Mouse (Mus musculus) cerebellum, adult 2 months (tissue): ENCODE measurements at regions not wholly inside any gene's neighbourhood (a gene's known extent, or its start where the extent isn't known, plus 50 kb on each side); places are given as distances from the start of the nearest gene placed in this dataset.

Experiments
- CTCF ChIP-seq: fragments of 200-500 bp; IDR thresholded peaks from 2 replicates; pipeline ENCODE4 v1.5.1; 2011; ENCODE audit warnings: low read depth, mild to moderate bottlenecking, control low read depth, low read length, moderate library complexity, borderline replicate concordance; ENCODE audit not compliant: insufficient read depth
- POLR2A ChIP-seq: fragments of 200-500 bp; IDR thresholded peaks from 2 replicates; pipeline ENCODE4 v1.6.1; 2011; ENCODE audit warnings: low read length, control low read depth, borderline replicate concordance; ENCODE audit not compliant: insufficient read depth

DNA sequence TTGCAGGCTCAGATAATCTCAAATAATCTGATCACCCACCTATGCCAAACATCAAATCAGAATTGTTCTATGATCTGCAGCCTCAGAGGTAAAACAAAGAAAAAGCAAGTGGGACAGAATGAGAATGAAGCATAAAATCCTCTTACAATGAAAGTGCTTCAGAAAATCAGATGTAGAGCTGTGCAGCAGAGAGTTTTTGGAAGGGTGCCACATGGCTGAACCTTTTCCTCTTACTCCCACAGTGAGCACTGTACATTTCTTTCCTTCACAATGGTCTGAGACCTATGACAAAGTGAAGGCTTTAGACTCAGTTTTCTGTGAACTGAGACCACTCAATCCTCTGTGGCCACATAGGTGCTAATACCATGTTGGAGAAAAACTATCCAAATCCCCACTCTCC is 116.4 kb upstream of the Rag2 start:
- no peak for TF ChIP-seq CTCF
- TF ChIP-seq POLR2A: no peak
